Mouse (Mus musculus) CH12.LX (cell line): ENCODE results near the gene Ncor1.

Experiments used
- CTCF ChIP-seq, 2 experiments: IDR thresholded peaks in 1 of 2; conservative IDR thresholded peaks in 1 of 2; 2 replicates each; pipeline ENCODE4 v1.5.1; 2011 to 2012; ENCODE audit warnings: low read depth in 2 of 2, low read length in 2 of 2, improper control_type of control experiment in 1 of 2, inconsistent platforms in 1 of 2, mild to moderate bottlenecking in 1 of 2, moderate library complexity in 1 of 2
- E2F4 ChIP-seq: IDR thresholded peaks from 2 replicates; pipeline ENCODE4 v1.6.1; 2011; ENCODE audit warnings: low read depth, low read length, improper control_type of control experiment; ENCODE audit not compliant: insufficient replicate concordance
- EP300 ChIP-seq: IDR thresholded peaks from 2 replicates; pipeline ENCODE4 v1.6.1; 2011; ENCODE audit warnings: low read length, improper control_type of control experiment
- HCFC1 ChIP-seq: IDR thresholded peaks from 2 replicates; pipeline ENCODE4 v1.6.1; 2012; ENCODE audit warnings: low read depth, mild to moderate bottlenecking, inconsistent platforms, low read length, improper control_type of control experiment
- JUN ChIP-seq: IDR thresholded peaks from 2 replicates; pipeline ENCODE4 v1.6.1; 2011; ENCODE audit warnings: low read depth, mild to moderate bottlenecking, low read length, improper control_type of control experiment, moderate library complexity; ENCODE audit not compliant: insufficient read depth
- KAT2A ChIP-seq: IDR thresholded peaks from 2 replicates; pipeline ENCODE4 v1.6.1; 2012; ENCODE audit warnings: low read length, improper control_type of control experiment, inconsistent platforms; ENCODE audit not compliant: insufficient replicate concordance
- MAFK ChIP-seq: IDR thresholded peaks from 2 replicates; pipeline ENCODE4 v1.6.1; 2011; ENCODE audit warnings: low read length, improper control_type of control experiment; ENCODE audit not compliant: insufficient replicate concordance
- MAX ChIP-seq: IDR thresholded peaks from 2 replicates; pipeline ENCODE4 v1.6.1; 2011; ENCODE audit warnings: low read length, improper control_type of control experiment
- USF2 ChIP-seq: conservative IDR thresholded peaks from 2 replicates; pipeline ENCODE4 v1.6.1; 2011; ENCODE audit warnings: low read depth, low read length, improper control_type of control experiment

DNA sequence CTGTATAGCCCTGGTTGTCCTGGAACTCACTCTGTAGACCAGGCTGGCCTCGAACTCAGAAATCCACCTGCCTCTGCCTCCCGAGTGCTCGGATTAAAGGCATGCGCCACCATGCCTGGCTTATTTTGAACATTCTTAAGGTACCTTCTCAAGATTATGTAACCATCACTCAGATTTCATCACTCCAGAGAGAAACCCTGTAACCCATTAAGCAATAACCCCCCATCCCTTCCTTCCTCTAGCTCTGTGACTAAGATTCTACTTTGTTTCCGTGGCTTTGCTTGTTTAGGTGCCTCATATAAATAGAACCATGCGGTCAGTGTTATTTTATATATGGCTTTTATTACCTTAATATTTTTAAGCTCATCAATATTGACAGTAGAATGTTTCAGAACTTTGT, 12.1 kb upstream of the Ncor1 start:
- no peak for TF ChIP-seq E2F4
- no peak for TF ChIP-seq MAX
- TF ChIP-seq HCFC1: no peak
- TF ChIP-seq MAFK: no peak
- no peak for TF ChIP-seq JUN
- no peak for TF ChIP-seq USF2
- no peak for TF ChIP-seq CTCF (conservative IDR thresholded peaks at IDR 0.05 in 1 of 2, IDR thresholded peaks at IDR 0.05 in 1 of 2; ENCODE audit: low read depth in 2 of 2, low read length in 2 of 2)
- TF ChIP-seq EP300: no peak
- no peak for TF ChIP-seq KAT2A
